Mouse (Mus musculus) ovary, postnatal 10 days (tissue): ENCODE data around the gene Ccdc85b.
"Not testable (repeated sequence)": the region's sequence is repeated elsewhere in the genome, so short reads cannot be mapped to it uniquely, and the experiment has no call there.

Experiments used
- DNase-seq: peaks from one replicate; pipeline ENCODE4 v3.0.0; 2022; ENCODE audit warnings: low spot score

Ccdc85b gene

GRCm38 (mm10) chr19:5424782-5425741, 32.6 kb downstream of the Ccdc85b start, which contains the start of the genes Drap1 and AI837181:
Drap1 (minus strand) TSS chr19:5424979.
AI837181 (plus strand) TSS chr19:5425144.
- peak; percentile 88 for DNase-seq

- DNase-seq = peak; percentile 54
These were observed 33.5 kb downstream of the Ccdc85b start for GRCm38 (mm10) chr19:5424092-5424781.

- no peak for DNase-seq
These were observed 34.1 kb downstream of the Ccdc85b start for GRCm38 (mm10) chr19:5423561-5423960.

- DNase-seq = no peak
These were observed 34.7 kb downstream of the Ccdc85b start for GRCm38 (mm10) chr19:5422895-5423443.

- DNase-seq = no peak
These were observed 35.4 kb downstream of the Ccdc85b start for GRCm38 (mm10) chr19:5422267-5422666.

GRCm38 (mm10) chr19:5421784-5422183, 35.9 kb downstream of the Ccdc85b start:
- no peak for DNase-seq

GRCm38 (mm10) chr19:5420579-5420978, 37.1 kb downstream of the Ccdc85b start:
- DNase-seq = no peak

GRCm38 (mm10) chr19:5419630-5420029, 38.1 kb downstream of the Ccdc85b start:
- no peak for DNase-seq

- DNase-seq = no peak
These were observed 38.8 kb downstream of the Ccdc85b start for GRCm38 (mm10) chr19:5418750-5419466.

GRCm38 (mm10) chr19:5414534-5414957, 43.1 kb downstream of the Ccdc85b start:
- DNase-seq = no peak

GRCm38 (mm10) chr19:5413840-5414239, 43.9 kb downstream of the Ccdc85b start:
- DNase-seq = no peak

- no peak for DNase-seq
These were observed 45.7 kb downstream of the Ccdc85b start for GRCm38 (mm10) chr19:5411961-5412360.

- DNase-seq = no peak
These were observed 47.1 kb downstream of the Ccdc85b start for GRCm38 (mm10) chr19:5410641-5411040.

GRCm38 (mm10) chr19:5409068-5409467, 48.6 kb downstream of the Ccdc85b start:
- no peak for DNase-seq

GRCm38 (mm10) chr19:5408057-5409001, 49.4 kb downstream of the Ccdc85b start:
- DNase-seq = no peak

- no peak for DNase-seq
These were observed 50.6 kb downstream of the Ccdc85b start for GRCm38 (mm10) chr19:5407133-5407532.

GRCm38 (mm10) chr19:5406531-5407126, 51.1 kb downstream of the Ccdc85b start:
- DNase-seq = not testable (repeated sequence)

- no peak for DNase-seq
These were observed 51.8 kb downstream of the Ccdc85b start for GRCm38 (mm10) chr19:5405924-5406323.
